Mouse (Mus musculus) limb, embryonic 10.5 days (tissue): ENCODE results near the gene Apba1. TPM values are rescaled to one million over a fixed set of nuclear protein-coding genes. Genes with fewer than 3 reads are reported as not detected.

ENCODE experiments used
- DNase-seq: peaks from one replicate; pipeline ENCODE4 v3.0.0-alpha.2; 2017; ENCODE audit warnings: low spot score
- H3K27ac ChIP-seq: fragments of 300-500 bp; sonication (generic); 2 replicates; pipeline ENCODE4 v1.5.1; 2016; ENCODE audit warnings: mild to moderate bottlenecking
- H3K27me3 ChIP-seq: fragments of 300-500 bp; sonication (generic); 2 replicates; pipeline ENCODE4 v1.6.1; 2016; ENCODE audit warnings: low read depth, mild to moderate bottlenecking; ENCODE audit not compliant: poor library complexity, severe bottlenecking
- H3K36me3 ChIP-seq: fragments of 300-500 bp; sonication (generic); 2 replicates; pipeline ENCODE4 v1.6.1; 2016; ENCODE audit warnings: mild to moderate bottlenecking, moderate library complexity
- H3K4me1 ChIP-seq: fragments of 300-500 bp; sonication (generic); 2 replicates; pipeline ENCODE4 v1.6.1; 2016
- H3K4me3 ChIP-seq: fragments of 300-500 bp; sonication (generic); 2 replicates; pipeline ENCODE4 v1.5.1; 2016; ENCODE audit warnings: mild to moderate bottlenecking, moderate library complexity
- H3K9me3 ChIP-seq: fragments of 300-500 bp; sonication (generic); replicated peaks from 2 replicates; pipeline ENCODE4 v1.6.1; 2016; ENCODE audit warnings: mild to moderate bottlenecking
- WGBS: fragments of 180-500 bp; shearing (Covaris S2); methylation state at CpG from one replicate; pipeline ENCODE4 v1.1.7; 2016; 5-methylcytosine and 5-hydroxymethylcytosine counted together
- polyA plus RNA-seq: library from polyadenylated mRNA; unstranded; fragments of >200 nt; fragmentation: Nextera tagmentation; extraction: Ambion mirVana; gene quantifications from 2 replicates; pipeline ENCODE4 v1.2.1, GENCODE M21; 2016

Gene Apba1
- polyA plus RNA-seq, 1 experiment from 2014 or later: 0.10 TPM

DNA sequence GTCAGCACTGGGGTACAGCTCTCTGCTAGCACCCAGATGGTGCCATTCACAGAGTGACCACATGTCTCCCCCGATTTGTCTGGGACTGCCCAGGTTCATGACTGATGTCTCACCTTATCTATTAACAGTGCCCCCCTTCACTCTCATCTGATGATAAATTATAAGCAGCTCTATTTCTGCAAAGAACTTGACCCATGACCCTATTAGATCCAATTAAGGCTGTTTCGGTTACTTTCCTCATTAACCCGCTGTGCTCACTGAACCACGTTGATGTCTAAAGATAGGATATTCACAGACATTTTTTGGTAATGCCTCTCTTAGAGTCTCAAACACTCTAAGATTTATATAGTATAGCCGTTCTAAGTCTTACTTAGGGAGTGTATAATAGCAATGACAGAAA is 52.3 kb downstream of the Apba1 start:
- no peaks in the 10 kb centered on the region for H3K27me3 ChIP-seq
- DNase-seq: no peak
- 80% methylated on average over 5 of the region's 5 CpGs for WGBS

DNA sequence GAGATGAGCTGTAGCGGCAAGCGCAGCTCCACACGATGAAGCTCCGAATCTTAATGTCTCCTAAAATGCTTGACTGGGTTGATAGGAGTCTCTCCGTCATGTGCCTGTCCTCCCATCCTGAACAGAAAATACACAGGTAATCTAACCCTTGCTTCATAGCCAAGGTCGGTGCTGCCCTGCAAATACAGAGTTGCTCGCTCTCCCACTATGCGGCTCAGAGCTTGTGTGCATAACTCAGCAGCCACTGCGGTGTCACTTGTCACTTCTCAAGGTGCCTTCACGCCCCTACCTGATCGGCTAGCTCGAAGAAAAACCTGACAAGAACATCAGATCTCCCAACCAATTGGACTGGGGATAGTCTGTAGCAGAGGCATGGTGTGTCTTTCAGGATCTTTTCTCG is 58.1 kb downstream of the Apba1 start:
- Histone ChIP-seq H3K36me3 (no peaks in the 10 kb centered on the region), H3K4me1 (no peaks in the 10 kb centered on the region), H3K9me3 (no peaks in the 10 kb centered on the region), H3K27me3 (no peaks in the 10 kb centered on the region), H3K4me3 (no peak overlapping the region), H3K27ac (no peak overlapping the region)
- DNase-seq: no peak
- 87% methylated on average over 13 of the region's 13 CpGs for WGBS

More for the DNA sequence above, 52.3 kb downstream of the Apba1 start:
- H3K27ac ChIP-seq: no peak overlapping the region
- H3K36me3 ChIP-seq: no peaks in the 10 kb centered on the region
- H3K4me3 ChIP-seq: no peak overlapping the region
- no peaks in the 10 kb centered on the region for H3K9me3 ChIP-seq
- no peaks in the 10 kb centered on the region for H3K4me1 ChIP-seq

GRCm38 (mm10) chr19:23817196-23817595 is 58.5 kb downstream of the Apba1 start:
- Histone ChIP-seq H3K9me3 (no peaks in the 10 kb centered on the region), H3K27ac (no peak overlapping the region), H3K36me3 (no peaks in the 10 kb centered on the region), H3K4me1 (no peaks in the 10 kb centered on the region), H3K4me3 (no peak overlapping the region), H3K27me3 (no peaks in the 10 kb centered on the region)
- no peak for DNase-seq
- 76% methylated on average over 6 of the region's 6 CpGs for WGBS

DNA sequence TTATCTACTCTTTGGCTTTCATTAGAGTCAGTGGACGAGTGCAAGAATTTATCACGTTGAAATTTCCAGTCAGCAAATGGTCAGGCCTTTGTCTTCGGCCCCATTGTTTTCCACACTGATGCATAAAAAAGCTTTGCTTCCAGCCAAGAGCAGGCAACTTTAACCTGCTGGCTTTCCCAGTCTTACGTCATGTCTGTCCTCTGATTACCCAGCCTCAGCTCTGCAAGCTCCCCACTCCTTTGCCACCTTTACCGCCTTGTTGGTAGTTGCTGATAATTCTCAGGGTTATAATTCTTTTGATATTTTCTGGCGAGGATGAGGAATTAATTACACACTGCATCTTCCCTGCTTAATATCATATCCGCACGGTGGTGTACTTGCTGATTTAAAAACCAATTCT is 61.2 kb downstream of the Apba1 start:
- Histone ChIP-seq H3K27ac (no peak overlapping the region), H3K9me3 (no peaks in the 10 kb centered on the region), H3K4me3 (no peak overlapping the region), H3K27me3 (no peaks in the 10 kb centered on the region), H3K36me3 (no peaks in the 10 kb centered on the region), H3K4me1 (no peaks in the 10 kb centered on the region)
- 82% methylated on average over 8 of the region's 8 CpGs for WGBS
- no peak for DNase-seq

GRCm38 (mm10) chr19:23822497-23822896 is 63.8 kb downstream of the Apba1 start:
- Histone ChIP-seq H3K4me1 (no peaks in the 10 kb centered on the region), H3K36me3 (no peaks in the 10 kb centered on the region), H3K4me3 (no peak overlapping the region), H3K27ac (no peak overlapping the region), H3K27me3 (no peaks in the 10 kb centered on the region), H3K9me3 (no peaks in the 10 kb centered on the region)
- WGBS: 68% methylated on average over 3 of the region's 3 CpGs
- no peak for DNase-seq

GRCm38 (mm10) chr19:23823533-23823932 is 64.8 kb downstream of the Apba1 start:
- H3K9me3 ChIP-seq: no peaks in the 10 kb centered on the region
- H3K27ac ChIP-seq: no peak overlapping the region
- 92% methylated on average over 4 of the region's 4 CpGs for WGBS
- DNase-seq: no peak
- no peak overlapping the region for H3K4me3 ChIP-seq
- H3K4me1 ChIP-seq: no peaks in the 10 kb centered on the region
- no peaks in the 10 kb centered on the region for H3K27me3 ChIP-seq
- no peaks in the 10 kb centered on the region for H3K36me3 ChIP-seq

GRCm38 (mm10) chr19:23826251-23826650 is 67.6 kb downstream of the Apba1 start:
- H3K27ac ChIP-seq: no peak overlapping the region
- H3K4me3 ChIP-seq: no peak overlapping the region
- DNase-seq: no peak
- H3K9me3 ChIP-seq: no peaks in the 10 kb centered on the region
- WGBS: 91% methylated on average over 8 of the region's 8 CpGs
- no peaks in the 10 kb centered on the region for H3K4me1 ChIP-seq
- no peaks in the 10 kb centered on the region for H3K27me3 ChIP-seq
- no peaks in the 10 kb centered on the region for H3K36me3 ChIP-seq

GRCm38 (mm10) chr19:23830761-23831160 is 72.1 kb downstream of the Apba1 start:
- no peaks in the 10 kb centered on the region for H3K9me3 ChIP-seq
- no peaks in the 10 kb centered on the region for H3K27me3 ChIP-seq
- H3K27ac ChIP-seq: no peak overlapping the region
- no peak overlapping the region for H3K4me3 ChIP-seq
- 92% methylated on average over 7 of the region's 7 CpGs for WGBS
- H3K4me1 ChIP-seq: no peaks in the 10 kb centered on the region
- DNase-seq: no peak
- no peaks in the 10 kb centered on the region for H3K36me3 ChIP-seq

GRCm38 (mm10) chr19:23833685-23834682 is 75.3 kb downstream of the Apba1 start:
- WGBS: 86% methylated on average over 14 of the region's 14 CpGs
- Histone ChIP-seq H3K27me3 (no peaks in the 10 kb centered on the region), H3K27ac (no peak overlapping the region), H3K36me3 (no peaks in the 10 kb centered on the region), H3K9me3 (no peaks in the 10 kb centered on the region), H3K4me1 (no peaks in the 10 kb centered on the region), H3K4me3 (no peak overlapping the region)
- DNase-seq: no peak

- no peaks in the 10 kb centered on the region for H3K36me3 ChIP-seq
- no peak for DNase-seq
- no peak overlapping the region for H3K4me3 ChIP-seq
- no peaks in the 10 kb centered on the region for H3K4me1 ChIP-seq
- H3K27me3 ChIP-seq: no peaks in the 10 kb centered on the region
- no peaks in the 10 kb centered on the region for H3K9me3 ChIP-seq
- 90% methylated on average over 3 of the region's 3 CpGs for WGBS
- H3K27ac ChIP-seq: no peak overlapping the region
These were observed 76.0 kb downstream of the Apba1 start for GRCm38 (mm10) chr19:23834721-23835120.

DNA sequence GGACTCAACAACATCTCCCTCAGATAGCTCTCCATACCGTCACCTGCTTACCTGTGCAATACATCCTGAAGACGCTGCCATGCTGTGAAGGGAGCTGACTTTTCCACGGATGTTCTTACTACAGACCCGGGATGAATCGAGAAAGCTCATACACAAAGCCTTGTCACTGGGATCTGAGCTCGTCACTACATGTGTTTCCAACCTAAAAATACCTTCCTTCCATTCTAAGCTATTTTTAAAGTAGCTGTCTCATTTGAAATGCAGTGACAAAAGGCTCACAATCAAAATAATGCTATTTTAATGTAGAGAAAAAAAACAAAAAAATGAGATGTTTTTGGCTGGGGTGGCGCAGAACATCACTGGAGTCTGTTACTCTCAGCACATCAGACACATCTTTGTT is 97.1 kb downstream of the Apba1 start:
- DNase-seq: no peak
- Histone ChIP-seq H3K36me3 (no peaks in the 10 kb centered on the region), H3K9me3 (no peaks in the 10 kb centered on the region), H3K4me3 (no peak overlapping the region), H3K27me3 (no peaks in the 10 kb centered on the region), H3K27ac (no peak overlapping the region), H3K4me1 (no peaks in the 10 kb centered on the region)
- WGBS: 93% methylated on average over 7 of the region's 7 CpGs

- WGBS: 97% methylated on average over 4 of the region's 4 CpGs
- H3K4me1 ChIP-seq: 0 out of 2 replicates have a peak, but pooled peaks cover 1% of the 10 kb centered on the region
These were observed 99.4 kb downstream of the Apba1 start for GRCm38 (mm10) chr19:23858091-23858490.

DNA sequence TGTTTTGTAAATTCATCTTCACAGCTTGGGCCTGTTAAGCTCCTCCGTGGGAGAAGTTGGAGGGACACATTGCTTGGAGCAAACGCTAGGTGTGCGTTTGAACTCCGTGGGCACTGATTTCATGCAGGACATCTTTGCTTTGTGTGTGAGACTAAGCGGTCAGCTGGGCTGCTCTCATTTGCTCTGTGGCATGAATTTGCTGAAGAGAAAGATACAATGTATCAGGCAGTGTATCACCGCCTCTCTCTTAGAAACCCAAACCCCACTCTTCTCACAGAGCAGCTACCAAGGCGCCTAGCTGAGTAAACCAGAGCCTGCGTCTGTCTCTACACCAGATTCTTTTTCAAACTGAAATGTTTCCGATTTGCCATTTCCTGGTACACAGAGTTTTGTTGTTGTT is 100.1 kb downstream of the Apba1 start:
- Histone ChIP-seq H3K4me3 (no peak overlapping the region), H3K4me1 (0 out of 2 replicates have a peak, but pooled peaks cover 3% of the 10 kb centered on the region), H3K9me3 (no peaks in the 10 kb centered on the region), H3K27ac (no peak overlapping the region), H3K27me3 (peaks cover 8% of the 10 kb centered on the region), H3K36me3 (no peaks in the 10 kb centered on the region)
- 93% methylated on average over 9 of the region's 9 CpGs for WGBS
- no peak for DNase-seq

More at GRCm38 (mm10) chr19:23858091-23858490, 99.4 kb downstream of the Apba1 start:
- H3K4me3 ChIP-seq: no peak overlapping the region
- H3K9me3 ChIP-seq: no peaks in the 10 kb centered on the region
- no peak overlapping the region for H3K27ac ChIP-seq
- no peak for DNase-seq
- H3K27me3 ChIP-seq: peaks cover 8% of the 10 kb centered on the region
- no peaks in the 10 kb centered on the region for H3K36me3 ChIP-seq
